Mouse (Mus musculus) CD4-positive, CD25-positive, alpha-beta regulatory T cell, adult 4 months (primary cell): Measurements from ENCODE around the gene Olfr649. TPM values are rescaled to one million over a fixed set of nuclear protein-coding genes. Genes with fewer than 3 reads are reported as not detected.

Source experiments
- ATAC-seq: one replicate; pipeline ENCODE4 v1.8.0; 2017
- polyA plus RNA-seq, 2 experiments: library from polyadenylated mRNA; unstranded; fragments of 100-300 nt; shearing (Covaris generic); gene quantifications; one replicate each; pipeline ENCODE4 v1.2.1; 2017

The Olfr649 gene
- not detected for polyA plus RNA-seq

DNA sequence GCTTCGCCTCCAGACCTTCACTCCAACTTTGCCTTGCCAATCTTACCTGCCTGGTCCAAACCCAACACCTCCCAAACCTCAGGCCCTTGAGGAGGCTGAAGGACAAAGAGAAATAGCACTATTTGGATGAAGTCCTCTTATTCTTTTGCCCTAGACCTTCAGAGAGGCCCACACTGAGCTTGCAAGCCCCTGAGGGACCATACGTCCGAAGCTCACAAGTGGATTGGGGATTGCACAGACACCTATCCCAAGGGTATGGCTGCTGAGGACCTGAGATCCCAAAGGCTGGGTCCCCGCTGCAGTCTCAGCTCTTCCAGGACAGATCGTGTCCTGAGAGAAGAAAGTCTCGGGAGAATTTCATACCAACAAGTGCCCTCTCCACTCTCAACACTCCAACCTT is at the start of gene Olfr649:
TSS of gene Olfr649 (minus strand) at position 101 of the 400 bp plus-strand sequence.
- ATAC-seq: no peak

GRCm38 (mm10) chr7:104244287-104245181 is 48.7 kb upstream of the Olfr649 start, which contains the start of gene Trim34a:
Gene Trim34a (plus strand): TSS chr7:104244457.
- peak; percentile 97 for ATAC-seq

DNA sequence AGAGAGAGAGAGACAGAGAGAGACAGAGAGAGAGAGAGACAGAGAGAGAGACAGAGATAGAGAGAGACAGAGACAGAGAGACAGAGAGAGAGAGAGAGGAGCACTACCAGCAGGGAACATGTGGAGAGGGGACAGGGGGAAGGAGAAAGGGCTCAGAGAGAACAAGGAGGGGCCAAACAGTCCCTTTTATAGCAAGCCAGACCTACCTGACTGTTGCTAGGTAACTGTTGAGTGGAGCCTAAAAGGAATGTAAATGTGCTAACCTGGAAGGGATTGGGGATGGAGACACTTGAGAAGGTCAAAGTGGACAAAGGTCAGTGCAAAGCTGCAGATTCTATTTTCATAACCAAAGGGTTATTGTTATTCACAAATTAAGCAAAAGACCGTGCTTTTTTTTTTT is 47.8 kb upstream of the Olfr649 start:
- no peak for ATAC-seq

DNA sequence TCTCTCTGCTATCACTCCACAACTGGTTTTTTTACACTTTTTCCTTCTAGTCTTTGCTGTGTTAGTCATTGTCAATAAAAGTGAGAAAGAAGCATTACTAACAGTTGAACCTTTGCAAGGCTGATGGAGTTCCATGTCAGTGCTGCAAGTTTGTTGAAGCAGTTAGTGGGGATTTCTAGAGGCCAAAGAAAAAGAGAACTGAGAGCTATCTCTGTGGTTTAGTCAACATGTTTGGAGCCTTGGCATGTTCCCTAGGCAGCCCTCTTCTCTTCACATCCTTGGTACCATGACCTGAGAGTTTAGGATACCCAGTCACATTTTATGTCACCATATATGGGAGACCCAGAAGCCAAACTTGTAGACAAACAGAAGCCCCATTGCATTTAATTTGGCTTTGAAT is 45.1 kb upstream of the Olfr649 start:
- ATAC-seq: no peak

GRCm38 (mm10) chr7:104231203-104231602 is 35.4 kb upstream of the Olfr649 start:
- ATAC-seq: peak; percentile 82

GRCm38 (mm10) chr7:104218701-104219569 is 23.1 kb upstream of the Olfr649 start, which contains the start of gene Trim6:
Gene Trim6 (plus strand): TSS chr7:104218793.
- ATAC-seq: no peak

DNA sequence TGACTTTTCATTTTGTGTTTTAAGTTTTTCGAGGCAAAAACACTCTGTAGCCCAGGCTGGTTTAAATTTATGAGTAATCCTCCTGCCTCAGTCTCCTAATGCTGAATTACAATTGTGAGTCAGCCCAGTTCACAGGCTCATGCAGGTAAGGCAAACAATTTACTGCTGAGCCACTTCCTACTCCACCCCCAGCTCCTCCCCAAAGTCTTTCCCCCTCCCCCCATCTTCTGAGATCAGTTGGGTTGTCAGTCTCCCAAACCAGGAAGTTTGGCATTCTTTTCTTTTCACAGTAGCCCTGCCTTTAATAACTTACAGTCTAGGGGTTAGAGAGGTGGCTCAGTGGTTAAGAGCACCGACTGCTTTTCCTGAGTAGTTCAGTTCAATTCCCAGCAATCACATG is 22.1 kb upstream of the Olfr649 start:
- ATAC-seq: peak; percentile 62

DNA sequence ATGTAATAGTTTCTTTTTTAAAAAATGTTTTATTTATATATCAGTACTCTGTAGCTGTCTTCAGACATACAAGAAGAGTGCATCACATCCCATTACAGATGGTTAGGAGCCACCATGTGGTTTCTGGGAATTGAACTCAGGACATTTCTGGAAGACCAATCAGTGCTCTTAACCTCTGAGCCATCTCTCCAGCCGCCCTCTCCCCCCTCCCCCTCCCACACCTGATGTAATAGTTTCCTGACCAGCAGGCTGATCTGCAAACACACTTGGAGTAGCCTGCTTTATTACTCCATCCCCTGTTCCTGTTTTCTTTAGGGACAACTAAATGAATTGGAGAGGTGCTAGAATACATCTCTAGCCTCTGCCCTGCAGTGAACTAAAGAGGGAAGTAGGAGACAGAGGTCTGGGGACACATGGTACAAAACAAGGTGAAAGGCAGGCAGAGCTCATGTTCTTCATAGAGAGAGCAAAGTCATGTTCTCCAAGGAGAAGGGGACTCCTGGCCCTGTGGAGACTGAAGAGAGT is 20.3 kb upstream of the Olfr649 start:
- no peak for ATAC-seq

GRCm38 (mm10) chr7:104206197-104206596 is 10.4 kb upstream of the Olfr649 start:
- no peak for ATAC-seq

DNA sequence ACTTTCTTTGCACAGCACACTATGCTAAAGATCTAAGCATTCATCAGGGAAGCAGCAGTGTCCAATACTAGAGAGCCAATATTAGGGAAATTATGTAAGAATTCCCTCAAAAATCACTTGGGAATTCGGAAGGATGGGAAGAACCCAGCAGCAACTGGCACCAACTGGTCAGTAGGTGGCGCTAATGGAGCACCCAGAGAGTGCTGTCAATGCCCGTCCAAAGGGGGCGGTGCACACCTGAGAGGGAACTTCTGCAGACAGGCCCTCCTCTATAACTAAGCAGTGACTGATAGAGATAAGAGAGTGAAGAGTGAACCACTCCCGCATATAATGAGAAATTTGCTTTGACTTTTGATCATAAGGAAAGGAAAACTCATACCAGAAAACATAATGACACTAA is 4.0 kb upstream of the Olfr649 start:
- ATAC-seq: peak; percentile 92

DNA sequence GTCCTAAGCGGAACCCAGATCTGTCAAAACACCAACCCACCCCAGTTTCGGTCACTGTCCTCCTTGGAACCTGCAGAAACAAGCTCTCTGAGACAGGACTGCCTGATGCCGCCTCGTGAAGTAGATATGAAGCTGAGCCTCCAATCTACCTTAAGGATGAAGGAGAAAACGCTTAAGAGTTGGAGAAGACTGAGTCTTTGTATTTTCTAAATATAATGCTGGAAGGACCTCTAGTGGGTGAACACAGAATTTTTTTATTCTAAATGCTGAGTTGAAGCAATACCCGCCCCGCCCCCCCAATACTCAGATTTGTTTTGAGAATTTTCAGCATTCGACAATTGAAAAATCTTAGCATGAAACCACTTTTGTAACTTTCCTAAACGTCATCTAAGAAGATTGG is 4.5 kb downstream of the Olfr649 start:
- no peak for ATAC-seq

DNA sequence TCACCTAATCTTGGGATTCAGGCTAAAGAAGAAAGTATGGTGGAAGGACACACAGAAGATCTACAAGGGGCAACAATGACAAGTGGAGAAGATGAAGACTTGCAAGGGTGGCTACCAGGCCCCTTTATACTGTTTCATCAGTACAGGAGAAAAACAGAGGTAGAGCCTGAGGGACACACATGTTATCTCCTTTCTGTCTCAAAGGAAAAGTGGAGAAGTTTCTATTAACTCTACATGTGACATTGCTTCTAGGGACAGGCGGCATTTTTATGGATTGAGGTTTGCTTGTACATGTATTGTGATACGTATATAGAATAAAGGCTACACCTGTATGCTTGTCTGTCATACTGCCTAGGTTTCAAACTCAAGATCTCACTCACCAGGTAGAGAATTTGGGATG is 12.5 kb downstream of the Olfr649 start, which contains the start of gene Olfr648:
TSS of gene Olfr648 (minus strand) at position 101 of the 400 bp plus-strand sequence.
- ATAC-seq: no peak

DNA sequence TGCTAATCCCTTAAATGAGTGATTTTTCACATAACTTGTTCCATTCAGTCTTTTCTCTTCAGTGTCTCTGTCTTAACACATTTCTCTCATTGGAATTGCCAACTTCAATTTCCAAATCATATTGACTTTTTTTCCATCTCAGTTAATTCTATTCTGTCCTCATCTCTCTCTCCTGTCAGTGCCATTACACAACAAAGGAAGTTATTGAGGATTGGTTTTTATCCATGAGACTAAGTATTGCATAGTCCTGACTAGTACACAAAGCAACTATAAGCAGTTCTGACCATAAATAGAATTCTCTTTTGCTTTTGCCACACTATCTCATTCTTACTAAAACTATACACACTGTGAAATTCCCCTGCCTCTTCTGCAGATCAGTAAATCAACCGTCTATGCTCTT is 16.7 kb downstream of the Olfr649 start:
- ATAC-seq: no peak

DNA sequence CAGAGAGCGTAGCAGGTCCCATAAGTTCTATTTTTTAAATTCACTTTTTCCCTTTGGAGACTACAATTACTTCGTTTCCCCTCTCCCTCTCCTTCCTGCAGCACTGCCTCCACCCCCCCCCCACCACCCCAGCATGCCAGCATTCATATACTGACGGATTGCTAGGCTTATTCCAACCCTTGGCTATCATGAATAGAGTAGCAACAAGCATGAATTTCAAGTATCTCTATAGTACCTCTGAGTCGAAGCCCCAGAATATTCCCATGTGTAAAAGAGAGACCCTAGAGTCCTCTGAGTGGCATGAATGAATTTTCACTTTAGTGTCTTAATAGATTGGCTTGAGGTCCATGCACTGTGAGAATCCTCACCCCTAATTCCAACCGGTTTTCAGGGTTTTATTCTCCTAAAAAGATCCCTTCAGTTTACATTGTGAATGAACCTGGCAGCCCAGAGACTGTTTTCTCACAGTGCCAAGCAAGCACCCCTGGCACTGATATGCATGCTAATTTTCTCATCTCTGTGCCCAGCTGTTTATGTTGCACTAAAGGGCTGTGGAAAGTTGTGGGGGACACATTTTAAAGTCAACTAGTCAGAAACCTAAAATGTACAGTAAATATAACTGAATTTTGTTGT is 17.2 kb downstream of the Olfr649 start:
- ATAC-seq: no peak

DNA sequence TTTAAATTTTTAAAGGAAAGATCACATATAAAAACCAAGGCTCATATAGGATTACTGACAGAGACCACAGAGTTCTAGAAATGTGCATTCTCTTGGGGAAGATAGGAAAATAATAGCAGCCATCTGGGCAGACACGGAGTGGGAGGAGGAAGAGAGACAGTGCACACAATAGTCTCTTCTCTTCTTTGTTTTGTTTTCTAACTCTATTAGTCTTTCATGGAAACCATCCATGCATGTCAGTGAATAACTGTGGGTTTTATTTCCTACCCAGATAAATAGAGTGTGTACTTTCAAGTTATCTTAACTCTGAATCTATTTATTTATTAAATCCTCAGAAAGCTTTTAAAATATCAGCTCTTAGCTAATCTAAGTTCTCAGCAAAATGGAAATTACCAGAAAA is 20.7 kb downstream of the Olfr649 start:
- ATAC-seq: no peak

GRCm38 (mm10) chr7:104169634-104170204 is 26.1 kb downstream of the Olfr649 start:
- ATAC-seq: peak; percentile 76

GRCm38 (mm10) chr7:104167105-104167504 is 28.7 kb downstream of the Olfr649 start:
- ATAC-seq: no peak

GRCm38 (mm10) chr7:104150456-104150855 is 45.3 kb downstream of the Olfr649 start, which contains the start of gene Ubqlnl:
Gene Ubqlnl (minus strand): TSS chr7:104150556.
- no peak for ATAC-seq

GRCm38 (mm10) chr7:104143179-104143578 is 52.6 kb downstream of the Olfr649 start, which contains the start of gene Ubqln3:
Gene Ubqln3 (minus strand): TSS chr7:104143279.
- ATAC-seq: no peak
